Mouse (Mus musculus) olfactory bulb, adult 2 months (tissue): ENCODE results near the gene Banp.

Experiments
- CTCF ChIP-seq: fragments of 200-500 bp; IDR thresholded peaks from 2 replicates; pipeline ENCODE4 v1.5.1; 2012; ENCODE audit warnings: low read depth, mild to moderate bottlenecking, low read length, moderate library complexity; ENCODE audit not compliant: insufficient read depth
- POLR2A ChIP-seq: fragments of 200-500 bp; IDR thresholded peaks from 2 replicates; pipeline ENCODE4 v1.6.1; 2012; ENCODE audit warnings: mild to moderate bottlenecking, low read depth, low read length, moderate library complexity; ENCODE audit not compliant: insufficient read depth

GRCm38 (mm10) chr8:121911987-121912386 is 37.6 kb upstream of the Banp start:
- TF ChIP-seq POLR2A: no peak
- TF ChIP-seq CTCF: no peak
